Mouse (Mus musculus): Measurements from ENCODE around the gene Crtc3. TPM values are rescaled to one million over a fixed set of nuclear protein-coding genes. Genes with fewer than 3 reads are reported as not detected.
A peak's percentile ranks its signal among the peaks of the same experiment; 100 is the strongest.

Gene Crtc3
- polyA plus RNA-seq, 1 experiment from 2014 or later: 17.2 TPM

- 68% methylated on average over 10 of the region's 10 CpGs for WGBS
- Histone ChIP-seq H3K27ac (ENCODE audit: low read depth, low read length) (no peak overlapping the region), H3K9me3 (ENCODE audit: control insufficient read depth, low read length) (no peaks in the 10 kb centered on the region), H3K36me3 (ENCODE audit: control insufficient read depth, insufficient read depth, low read length) (no peaks in the 10 kb centered on the region), H3K27me3 (ENCODE audit: control insufficient read depth, insufficient read depth, low read length) (no peaks in the 10 kb centered on the region), H3K4me2 (ENCODE audit: low read depth, low read length) (no peak overlapping the region), H3K9ac (replicated peaks; ENCODE audit: low read depth, low read length) (no peak overlapping the region), H3K4me1 (ENCODE audit: control insufficient read depth, insufficient read depth, low read length) (peaks cover 16% of the 10 kb centered on the region), H3K4me3 (ENCODE audit: low read depth, low read length) (no peak overlapping the region)
- ATAC-seq (ENCODE audit: low read depth): no peak
These were observed 50.2 kb downstream of the Crtc3 start for GRCm38 (mm10) chr7:80638460-80638859.

- no peak overlapping the region for H3K9ac ChIP-seq (replicated peaks; ENCODE audit: low read depth, low read length)
- no peaks in the 10 kb centered on the region for H3K9me3 ChIP-seq (ENCODE audit: control insufficient read depth, low read length)
- no peak overlapping the region for H3K27ac ChIP-seq (ENCODE audit: low read depth, low read length)
- no peak for ATAC-seq (ENCODE audit: low read depth)
- no peak overlapping the region for H3K4me2 ChIP-seq (ENCODE audit: low read depth, low read length)
- no peaks in the 10 kb centered on the region for H3K36me3 ChIP-seq (ENCODE audit: control insufficient read depth, insufficient read depth, low read length)
- H3K4me3 ChIP-seq (ENCODE audit: low read depth, low read length): no peak overlapping the region
- H3K4me1 ChIP-seq (ENCODE audit: control insufficient read depth, insufficient read depth, low read length): peaks cover 13% of the 10 kb centered on the region
- no peaks in the 10 kb centered on the region for H3K27me3 ChIP-seq (ENCODE audit: control insufficient read depth, insufficient read depth, low read length)
- 68% methylated on average over 9 of the region's 9 CpGs for WGBS
These were observed 51.5 kb downstream of the Crtc3 start for GRCm38 (mm10) chr7:80636953-80637800.

- H3K4me1 ChIP-seq (ENCODE audit: control insufficient read depth, insufficient read depth, low read length): peaks cover 10% of the 10 kb centered on the region
- no peak overlapping the region for H3K4me2 ChIP-seq (ENCODE audit: low read depth, low read length)
- no peaks in the 10 kb centered on the region for H3K9me3 ChIP-seq (ENCODE audit: control insufficient read depth, low read length)
- H3K36me3 ChIP-seq (ENCODE audit: control insufficient read depth, insufficient read depth, low read length): no peaks in the 10 kb centered on the region
- no peaks in the 10 kb centered on the region for H3K27me3 ChIP-seq (ENCODE audit: control insufficient read depth, insufficient read depth, low read length)
- no peak for ATAC-seq (ENCODE audit: low read depth)
- H3K27ac ChIP-seq (ENCODE audit: low read depth, low read length): no peak overlapping the region
- 66% methylated on average over 17 of the region's 17 CpGs for WGBS
- no peak overlapping the region for H3K4me3 ChIP-seq (ENCODE audit: low read depth, low read length)
- H3K9ac ChIP-seq (replicated peaks; ENCODE audit: low read depth, low read length): no peak overlapping the region
These were observed 52.3 kb downstream of the Crtc3 start for GRCm38 (mm10) chr7:80636288-80636952.

GRCm38 (mm10) chr7:80635866-80636265 is 52.8 kb downstream of the Crtc3 start:
- Histone ChIP-seq H3K9ac (replicated peaks; ENCODE audit: low read depth, low read length) (no peak overlapping the region), H3K9me3 (ENCODE audit: control insufficient read depth, low read length) (no peaks in the 10 kb centered on the region), H3K27ac (ENCODE audit: low read depth, low read length) (no peak overlapping the region), H3K4me3 (ENCODE audit: low read depth, low read length) (no peak overlapping the region), H3K36me3 (ENCODE audit: control insufficient read depth, insufficient read depth, low read length) (no peaks in the 10 kb centered on the region), H3K4me1 (ENCODE audit: control insufficient read depth, insufficient read depth, low read length) (peaks cover 7% of the 10 kb centered on the region; the same call in 1 of the 2 replicates), H3K27me3 (ENCODE audit: control insufficient read depth, insufficient read depth, low read length) (no peaks in the 10 kb centered on the region), H3K4me2 (ENCODE audit: low read depth, low read length) (no peak overlapping the region)
- ATAC-seq (ENCODE audit: low read depth): no peak
- 85% methylated on average over 5 of the region's 5 CpGs for WGBS

GRCm38 (mm10) chr7:80634741-80635140 is 53.9 kb downstream of the Crtc3 start:
- Histone ChIP-seq H3K9me3 (ENCODE audit: control insufficient read depth, low read length) (no peaks in the 10 kb centered on the region), H3K36me3 (ENCODE audit: control insufficient read depth, insufficient read depth, low read length) (no peaks in the 10 kb centered on the region), H3K27me3 (ENCODE audit: control insufficient read depth, insufficient read depth, low read length) (no peaks in the 10 kb centered on the region), H3K4me2 (ENCODE audit: low read depth, low read length) (no peak overlapping the region), H3K9ac (replicated peaks; ENCODE audit: low read depth, low read length) (no peak overlapping the region), H3K4me3 (ENCODE audit: low read depth, low read length) (no peak overlapping the region), H3K27ac (ENCODE audit: low read depth, low read length) (0 out of 2 replicates have a peak overlapping the region, but pooled peaks have one; percentile 28), H3K4me1 (ENCODE audit: control insufficient read depth, insufficient read depth, low read length) (peaks cover 7% of the 10 kb centered on the region; the same call in 1 of the 2 replicates)
- ATAC-seq (ENCODE audit: low read depth): no peak
- 74% methylated on average over 9 of the region's 9 CpGs for WGBS

GRCm38 (mm10) chr7:80633635-80634034 is 55.0 kb downstream of the Crtc3 start:
- ATAC-seq (ENCODE audit: low read depth): no peak
- Histone ChIP-seq H3K4me1 (ENCODE audit: control insufficient read depth, insufficient read depth, low read length) (peaks cover 7% of the 10 kb centered on the region; the same call in 1 of the 2 replicates), H3K27me3 (ENCODE audit: control insufficient read depth, insufficient read depth, low read length) (no peaks in the 10 kb centered on the region), H3K4me2 (ENCODE audit: low read depth, low read length) (no peak overlapping the region), H3K9me3 (ENCODE audit: control insufficient read depth, low read length) (no peaks in the 10 kb centered on the region), H3K27ac (ENCODE audit: low read depth, low read length) (no peak overlapping the region), H3K36me3 (ENCODE audit: control insufficient read depth, insufficient read depth, low read length) (no peaks in the 10 kb centered on the region), H3K4me3 (ENCODE audit: low read depth, low read length) (no peak overlapping the region), H3K9ac (replicated peaks; ENCODE audit: low read depth, low read length) (no peak overlapping the region)
- WGBS: 94% methylated on average over 2 of the region's 2 CpGs

- peaks cover 7% of the 10 kb centered on the region; the same call in 1 of the 2 replicates for H3K4me1 ChIP-seq (ENCODE audit: control insufficient read depth, insufficient read depth, low read length)
- no peak overlapping the region for H3K4me3 ChIP-seq (ENCODE audit: low read depth, low read length)
- no peak overlapping the region for H3K4me2 ChIP-seq (ENCODE audit: low read depth, low read length)
- ATAC-seq (ENCODE audit: low read depth): no peak
- H3K27ac ChIP-seq (ENCODE audit: low read depth, low read length): no peak overlapping the region
- H3K27me3 ChIP-seq (ENCODE audit: control insufficient read depth, insufficient read depth, low read length): no peaks in the 10 kb centered on the region
- no peaks in the 10 kb centered on the region for H3K36me3 ChIP-seq (ENCODE audit: control insufficient read depth, insufficient read depth, low read length)
- H3K9ac ChIP-seq (replicated peaks; ENCODE audit: low read depth, low read length): no peak overlapping the region
- no peaks in the 10 kb centered on the region for H3K9me3 ChIP-seq (ENCODE audit: control insufficient read depth, low read length)
- 63% methylated on average over 6 of the region's 6 CpGs for WGBS
These were observed 56.7 kb downstream of the Crtc3 start for GRCm38 (mm10) chr7:80631993-80632392.

GRCm38 (mm10) chr7:80631405-80631804 is 57.3 kb downstream of the Crtc3 start:
- no peaks in the 10 kb centered on the region for H3K9me3 ChIP-seq (ENCODE audit: control insufficient read depth, low read length)
- 0 out of 2 replicates have a peak overlapping the region, but pooled peaks have one; percentile 2 for H3K9ac ChIP-seq (replicated peaks; ENCODE audit: low read depth, low read length)
- H3K4me2 ChIP-seq (ENCODE audit: low read depth, low read length): no peak overlapping the region
- H3K4me3 ChIP-seq (ENCODE audit: low read depth, low read length): no peak overlapping the region
- no peaks in the 10 kb centered on the region for H3K27me3 ChIP-seq (ENCODE audit: control insufficient read depth, insufficient read depth, low read length)
- 71% methylated on average over 3 of the region's 3 CpGs for WGBS
- H3K27ac ChIP-seq (ENCODE audit: low read depth, low read length): no peak overlapping the region
- H3K4me1 ChIP-seq (ENCODE audit: control insufficient read depth, insufficient read depth, low read length): peaks cover 7% of the 10 kb centered on the region; the same call in 1 of the 2 replicates
- no peaks in the 10 kb centered on the region for H3K36me3 ChIP-seq (ENCODE audit: control insufficient read depth, insufficient read depth, low read length)
- ATAC-seq (ENCODE audit: low read depth): no peak

GRCm38 (mm10) chr7:80629369-80629768 is 59.3 kb downstream of the Crtc3 start:
- H3K4me2 ChIP-seq (ENCODE audit: low read depth, low read length): no peak overlapping the region
- H3K36me3 ChIP-seq (ENCODE audit: control insufficient read depth, insufficient read depth, low read length): no peaks in the 10 kb centered on the region
- no peaks in the 10 kb centered on the region for H3K4me1 ChIP-seq (ENCODE audit: control insufficient read depth, insufficient read depth, low read length)
- no peak for ATAC-seq (ENCODE audit: low read depth)
- no peak overlapping the region for H3K9ac ChIP-seq (replicated peaks; ENCODE audit: low read depth, low read length)
- no peak overlapping the region for H3K27ac ChIP-seq (ENCODE audit: low read depth, low read length)
- WGBS: 78% methylated on average over 12 of the region's 12 CpGs
- H3K9me3 ChIP-seq (ENCODE audit: control insufficient read depth, low read length): no peaks in the 10 kb centered on the region
- H3K4me3 ChIP-seq (ENCODE audit: low read depth, low read length): no peak overlapping the region
- no peaks in the 10 kb centered on the region for H3K27me3 ChIP-seq (ENCODE audit: control insufficient read depth, insufficient read depth, low read length)
